Mouse (Mus musculus) brain, adult 2 months (tissue): ENCODE results near the gene Cc2d2b.

Source experiments
- DNase-seq: peaks from one replicate; pipeline ENCODE4 v3.0.0; 2011; ENCODE audit warnings: low read depth, low spot score

The Cc2d2b gene

GRCm38 (mm10) chr19:40831416-40832201 is 83.1 kb downstream of the Cc2d2b start:
- peak; percentile 38 for DNase-seq

- no peak for DNase-seq
Observed at GRCm38 (mm10) chr19:40832361-40832760, 83.8 kb downstream of the Cc2d2b start.

- no peak for DNase-seq
Observed at GRCm38 (mm10) chr19:40834436-40834835, 85.9 kb downstream of the Cc2d2b start.

- no peak for DNase-seq
Observed at GRCm38 (mm10) chr19:40838205-40838604, 89.7 kb downstream of the Cc2d2b start.

GRCm38 (mm10) chr19:40840303-40840702 is 91.8 kb downstream of the Cc2d2b start:
- DNase-seq = no peak

GRCm38 (mm10) chr19:40841083-40841482 is 92.5 kb downstream of the Cc2d2b start:
- DNase-seq = no peak

GRCm38 (mm10) chr19:40841593-40841992 is 93.0 kb downstream of the Cc2d2b start:
- DNase-seq = no peak

GRCm38 (mm10) chr19:40844731-40845130 is 96.2 kb downstream of the Cc2d2b start:
- no peak for DNase-seq

GRCm38 (mm10) chr19:40849391-40849790 is 100.8 kb downstream of the Cc2d2b start:
- DNase-seq = no peak

- DNase-seq = peak; percentile 43
Observed at GRCm38 (mm10) chr19:40859555-40859954, 111.0 kb downstream of the Cc2d2b start.

GRCm38 (mm10) chr19:40868284-40868683 is 119.7 kb downstream of the Cc2d2b start:
- no peak for DNase-seq

GRCm38 (mm10) chr19:40869425-40870105 is 121.0 kb downstream of the Cc2d2b start:
- DNase-seq = peak; percentile 52

- DNase-seq = peak; percentile 99
Observed at GRCm38 (mm10) chr19:40872955-40873665, 124.6 kb downstream of the Cc2d2b start.
